Mouse (Mus musculus) lung, postnatal 0 days (tissue): ENCODE measurements around the gene Cpt1c. TPM values are rescaled to one million over a fixed set of nuclear protein-coding genes. Genes with fewer than 3 reads are reported as not detected.

Experiments used
- ATAC-seq: fragments of 200-750 bp; cut with Nextera tagmentation; 2 replicates; pipeline ENCODE4 v1.8.0; 2017; ENCODE audit warnings: moderate library complexity
- DNase-seq: peaks from one replicate; pipeline ENCODE4 v3.0.0-alpha.2; 2016; ENCODE audit warnings: low spot score
- H3K27ac ChIP-seq: fragments of 300-500 bp; sonication (generic); 2 replicates; pipeline ENCODE4 v1.5.1; 2014; ENCODE audit warnings: antibody characterized with exemption, mild to moderate bottlenecking, low read length, mixed read lengths
- H3K27me3 ChIP-seq: fragments of 300-500 bp; sonication (generic); replicated peaks from 2 replicates; pipeline ENCODE4 v1.6.1; 2014; ENCODE audit warnings: low read length, mixed read lengths; ENCODE audit not compliant: insufficient read depth
- H3K36me3 ChIP-seq: fragments of 300-500 bp; sonication (generic); 2 replicates; pipeline ENCODE4 v1.6.1; 2014; ENCODE audit warnings: low read length, mixed read lengths; ENCODE audit not compliant: insufficient read depth
- H3K4me1 ChIP-seq: fragments of 300-500 bp; sonication (generic); 2 replicates; pipeline ENCODE4 v1.6.1; 2014; ENCODE audit warnings: antibody characterized with exemption, low read depth, low read length, mixed read lengths; ENCODE audit not compliant: insufficient read depth
- H3K4me2 ChIP-seq: fragments of 300-500 bp; sonication (generic); replicated peaks from 2 replicates; pipeline ENCODE4 v1.6.1; 2014; ENCODE audit warnings: low read depth, mild to moderate bottlenecking, low read length, moderate library complexity, mixed read lengths
- H3K4me3 ChIP-seq: fragments of 300-500 bp; sonication (generic); 2 replicates; pipeline ENCODE4 v1.5.1; 2014; ENCODE audit warnings: low read depth, low read length
- H3K9ac ChIP-seq: fragments of 300-500 bp; sonication (generic); replicated peaks from 2 replicates; pipeline ENCODE4 v1.6.1; 2014; ENCODE audit warnings: low read depth, mild to moderate bottlenecking
- H3K9me3 ChIP-seq: fragments of 300-500 bp; sonication (generic); 2 replicates; pipeline ENCODE4 v1.6.1; 2016; ENCODE audit warnings: low read length, mixed read lengths
- CTCF ChIP-seq: IDR thresholded peaks from 2 replicates; pipeline ENCODE4 v1.5.1; 2016; ENCODE audit warnings: antibody characterized with exemption, mild to moderate bottlenecking
- EP300 ChIP-seq: IDR thresholded peaks from 2 replicates; pipeline ENCODE4 v1.6.1; 2016; ENCODE audit warnings: antibody characterized with exemption, mild to moderate bottlenecking, control low read depth
- WGBS: fragments of 180-500 bp; shearing (Covaris S2); extraction: QIAGEN DNeasy Blood & Tissue Kit; methylation state at CpG from one replicate; pipeline ENCODE4 v1.1.7; 2014; 5-methylcytosine and 5-hydroxymethylcytosine counted together
- polyA plus RNA-seq: library from polyadenylated mRNA; unstranded; fragments of >200 nt; fragmentation: Nextera tagmentation; extraction: Ambion mirVana; gene quantifications from 2 replicates; pipeline ENCODE4 v1.2.1, GENCODE M21; 2015

Cpt1c gene
- polyA plus RNA-seq, 1 experiment from 2014 or later: 5.4 TPM

GRCm38 (mm10) chr7:45016761-45017160 is 42.1 kb upstream of the Cpt1c start:
- Histone ChIP-seq H3K27me3 (no peaks in the 10 kb centered on the region), H3K4me3 (peak overlapping the region; percentile 75), H3K27ac (peak overlapping the region; percentile 100), H3K4me2 (peak overlapping the region; percentile 55), H3K36me3 (peaks cover 7% of the 10 kb centered on the region; the same call in 1 of the 2 replicates), H3K9ac (peak overlapping the region; percentile 62), H3K4me1 (0 out of 2 replicates have a peak, but pooled peaks cover 5% of the 10 kb centered on the region), H3K9me3 (no peaks in the 10 kb centered on the region)
- DNase-seq (no peak), ATAC-seq (no peak)
- WGBS: 2% methylated on average over 4 of the region's 4 CpGs
- TF ChIP-seq CTCF: no peak
- no peak for TF ChIP-seq EP300

GRCm38 (mm10) chr7:45015957-45016612 is 41.4 kb upstream of the Cpt1c start, which contains the start of gene Scaf1:
TSS of gene Scaf1 (minus strand) at chr7:45016363.
- Histone ChIP-seq H3K4me3 (peak within 1 kb of the TSS; percentile 75), H3K36me3 (peaks cover 10% of the 10 kb centered on the region; the same call in 1 of the 2 replicates), H3K27me3 (no peaks in the 10 kb centered on the region), H3K9ac (peak within 1 kb of the TSS; percentile 91), H3K4me2 (peak within 1 kb of the TSS; percentile 76), H3K27ac (peak within 1 kb of the TSS; percentile 100), H3K9me3 (no peaks in the 10 kb centered on the region), H3K4me1 (0 out of 2 replicates have a peak, but pooled peaks cover 5% of the 10 kb centered on the region)
- under 1% methylated on average over 54 of the region's 69 CpGs for WGBS
- peak; percentile 99 for DNase-seq
- no peak for TF ChIP-seq CTCF
- no peak; the same call in 1 of the 2 replicates for TF ChIP-seq EP300
- ATAC-seq: peak; percentile 79

- ATAC-seq (no peak), DNase-seq (no peak)
- TF ChIP-seq CTCF: no peak
- no peak for TF ChIP-seq EP300
- 0 out of 2 replicates have a peak, but pooled peaks cover 5% of the 10 kb centered on the region for H3K4me1 ChIP-seq
- peak overlapping the region; percentile 76 for H3K4me2 ChIP-seq
- H3K9me3 ChIP-seq: no peaks in the 10 kb centered on the region
- H3K27me3 ChIP-seq: no peaks in the 10 kb centered on the region
- H3K4me3 ChIP-seq: peak overlapping the region; percentile 75
- H3K27ac ChIP-seq: peak overlapping the region; percentile 100
- H3K9ac ChIP-seq: peak overlapping the region; percentile 91
- peaks cover 5% of the 10 kb centered on the region; the same call in 1 of the 2 replicates for H3K36me3 ChIP-seq
- 1% methylated on average over 20 of the region's 20 CpGs for WGBS
Observed at GRCm38 (mm10) chr7:45015344-45015956, 40.8 kb upstream of the Cpt1c start.

- no peak for TF ChIP-seq EP300
- TF ChIP-seq CTCF: no peak
- H3K4me2 ChIP-seq: no peak overlapping the region
- no peaks in the 10 kb centered on the region for H3K9me3 ChIP-seq
- peaks cover 11% of the 10 kb centered on the region for H3K36me3 ChIP-seq
- H3K9ac ChIP-seq: no peak overlapping the region
- no peaks in the 10 kb centered on the region for H3K27me3 ChIP-seq
- H3K27ac ChIP-seq: no peak overlapping the region
- 85% methylated on average over 3 of the region's 3 CpGs for WGBS
- 0 out of 2 replicates have a peak, but pooled peaks cover 5% of the 10 kb centered on the region for H3K4me1 ChIP-seq
- H3K4me3 ChIP-seq: no peak overlapping the region
- DNase-seq: no peak
- no peak for ATAC-seq
Observed at GRCm38 (mm10) chr7:45014096-45014451, 39.4 kb upstream of the Cpt1c start.

GRCm38 (mm10) chr7:45013366-45014095 is 38.9 kb upstream of the Cpt1c start:
- no peak overlapping the region for H3K4me3 ChIP-seq
- no peak overlapping the region for H3K27ac ChIP-seq
- H3K4me1 ChIP-seq: 0 out of 2 replicates have a peak, but pooled peaks cover 2% of the 10 kb centered on the region
- H3K27me3 ChIP-seq: no peaks in the 10 kb centered on the region
- H3K9me3 ChIP-seq: no peaks in the 10 kb centered on the region
- no peak for DNase-seq
- no peak overlapping the region for H3K4me2 ChIP-seq
- no peak overlapping the region for H3K9ac ChIP-seq
- ATAC-seq: no peak
- 94% methylated on average over 16 of the region's 16 CpGs for WGBS
- TF ChIP-seq EP300 (no peak), CTCF (no peak)
- H3K36me3 ChIP-seq: peaks cover 12% of the 10 kb centered on the region

- TF ChIP-seq CTCF (no peak), EP300 (no peak)
- Histone ChIP-seq H3K9me3 (no peaks in the 10 kb centered on the region), H3K9ac (no peak overlapping the region), H3K4me2 (no peak overlapping the region), H3K4me3 (no peak overlapping the region), H3K27ac (no peak overlapping the region), H3K36me3 (peaks cover 14% of the 10 kb centered on the region), H3K4me1 (no peaks in the 10 kb centered on the region), H3K27me3 (no peaks in the 10 kb centered on the region)
- 87% methylated on average over 4 of the region's 4 CpGs for WGBS
- no peak for ATAC-seq
- no peak for DNase-seq
Observed at GRCm38 (mm10) chr7:45012824-45013223, 38.2 kb upstream of the Cpt1c start.
